Mouse (Mus musculus) MEL (cell line): ENCODE measurements around the gene Sergef. TPM values are rescaled to one million over a fixed set of nuclear protein-coding genes. Genes with fewer than 3 reads are reported as not detected.

Source experiments
- DNase-seq: peaks from one replicate; pipeline ENCODE4 v3.0.0; 2011; ENCODE audit warnings: low read depth, low spot score
- H3K27ac ChIP-seq: 2 replicates; pipeline ENCODE4 v1.5.1; 2012; ENCODE audit warnings: low read depth, mild to moderate bottlenecking, control low read depth, low read length, moderate library complexity; ENCODE audit not compliant: control insufficient read depth
- H3K27me3 ChIP-seq, 2 experiments: fragments of 150-350 bp in 1 of 2; sonication (generic) in 1 of 2; 2 replicates each; pipeline ENCODE4 v1.6.1; 2012; ENCODE audit warnings: low read length in 2 of 2, mild to moderate bottlenecking in 2 of 2, improper control_type of control experiment in 1 of 2, moderate library complexity in 1 of 2; ENCODE audit not compliant: insufficient read depth in 2 of 2, control insufficient read depth in 1 of 2
- H3K36me3 ChIP-seq, 2 experiments: 2 replicates each; pipeline ENCODE4 v1.6.1; 2012 to 2014; ENCODE audit warnings: low read length in 2 of 2, improper control_type of control experiment in 1 of 2, inconsistent platforms in 1 of 2, mild to moderate bottlenecking in 1 of 2; ENCODE audit not compliant: insufficient read depth in 2 of 2, control insufficient read depth in 1 of 2
- H3K4me1 ChIP-seq, 2 experiments: fragments of 150-350 bp in 1 of 2; sonication (generic) in 1 of 2; 2 replicates each; pipeline ENCODE4 v1.6.1; 2012; ENCODE audit warnings: low read length in 2 of 2, improper control_type of control experiment in 1 of 2, mild to moderate bottlenecking in 1 of 2; ENCODE audit not compliant: insufficient read depth in 2 of 2, control insufficient read depth in 1 of 2
- H3K4me3 ChIP-seq, 2 experiments: fragments of 150-350 bp in 1 of 2; sonication (generic) in 1 of 2; 2 replicates each; pipeline ENCODE4 v1.5.1; 2012; ENCODE audit warnings: low read depth in 2 of 2, low read length in 2 of 2, mild to moderate bottlenecking in 2 of 2, moderate library complexity in 2 of 2, control low read depth in 1 of 2, improper control_type of control experiment in 1 of 2; ENCODE audit not compliant: control insufficient read depth in 1 of 2, insufficient read depth in 1 of 2
- H3K79me2 ChIP-seq: 2 replicates; pipeline ENCODE4 v1.6.1; 2012; ENCODE audit warnings: mild to moderate bottlenecking, low read length, moderate library complexity; ENCODE audit not compliant: control insufficient read depth, poor library complexity, insufficient read depth
- H3K9ac ChIP-seq: 2 replicates; pipeline ENCODE4 v1.6.1; 2012; ENCODE audit warnings: low read depth, mild to moderate bottlenecking, control low read depth, low read length, moderate library complexity; ENCODE audit not compliant: control insufficient read depth, poor library complexity, severe bottlenecking
- H3K9me3 ChIP-seq: fragments of 150-350 bp; sonication (generic); replicated peaks from 2 replicates; pipeline ENCODE4 v1.6.1; 2012; ENCODE audit warnings: mild to moderate bottlenecking, low read length, improper control_type of control experiment, moderate library complexity; ENCODE audit not compliant: insufficient read depth
- CHD2 ChIP-seq: IDR thresholded peaks from 2 replicates; pipeline ENCODE4 v1.6.1; 2011; ENCODE audit warnings: low read length, improper control_type of control experiment
- CTCF ChIP-seq, 3 experiments: IDR thresholded peaks in 2 of 3; conservative IDR thresholded peaks in 1 of 3; 2 replicates each; pipeline ENCODE4 v1.5.1; 2011 to 2012; ENCODE audit warnings: low read length in 3 of 3, low read depth in 2 of 3, mild to moderate bottlenecking in 2 of 3, improper control_type of control experiment in 1 of 3, inconsistent platforms in 1 of 3, mixed read lengths in 1 of 3, moderate library complexity in 1 of 3; ENCODE audit not compliant: control insufficient read depth in 1 of 3, insufficient read depth in 1 of 3, poor library complexity in 1 of 3, severe bottlenecking in 1 of 3
- E2F4 ChIP-seq: IDR thresholded peaks from 2 replicates; pipeline ENCODE4 v1.6.1; 2011; ENCODE audit warnings: low read depth, low read length, improper control_type of control experiment, borderline replicate concordance
- EP300 ChIP-seq, 2 experiments: IDR thresholded peaks; 2 replicates each; pipeline ENCODE4 v1.6.1; 2011; ENCODE audit warnings: improper control_type of control experiment in 2 of 2, low read length in 2 of 2, low read depth in 1 of 2, mild to moderate bottlenecking in 1 of 2
- GABPA ChIP-seq: IDR thresholded peaks from 2 replicates; pipeline ENCODE4 v1.6.1; 2012; ENCODE audit warnings: low read depth, mild to moderate bottlenecking, inconsistent platforms, low read length, improper control_type of control experiment, moderate library complexity
- GATA1 ChIP-seq: IDR thresholded peaks from 2 replicates; pipeline ENCODE4 v1.6.1; 2011; ENCODE audit warnings: low read depth, low read length, improper control_type of control experiment
- JUND ChIP-seq: IDR thresholded peaks from 2 replicates; pipeline ENCODE4 v1.6.1; 2011; ENCODE audit warnings: low read depth, mild to moderate bottlenecking, improper control_type of control experiment, low read length
- MAFK ChIP-seq: IDR thresholded peaks from 2 replicates; pipeline ENCODE4 v1.6.1; 2011; ENCODE audit warnings: low read depth, mild to moderate bottlenecking, low read length, improper control_type of control experiment, borderline replicate concordance
- MAX ChIP-seq: IDR thresholded peaks from 2 replicates; pipeline ENCODE4 v1.6.1; 2011; ENCODE audit warnings: low read length, improper control_type of control experiment
- MYB ChIP-seq: IDR thresholded peaks from 2 replicates; pipeline ENCODE4 v1.6.1; 2011; ENCODE audit warnings: mild to moderate bottlenecking, low read depth, low read length, improper control_type of control experiment
- MYC ChIP-seq: IDR thresholded peaks from 2 replicates; pipeline ENCODE4 v1.6.1; 2011; ENCODE audit warnings: low read depth, mild to moderate bottlenecking, low read length, improper control_type of control experiment, moderate library complexity
- NRF1 ChIP-seq: IDR thresholded peaks from 2 replicates; pipeline ENCODE4 v1.6.1; 2014; ENCODE audit warnings: low read depth, mild to moderate bottlenecking, inconsistent platforms, low read length, improper control_type of control experiment, moderate library complexity; ENCODE audit not compliant: poor library complexity, insufficient read depth, severe bottlenecking
- POLR2A ChIP-seq, 2 experiments: IDR thresholded peaks; 2 replicates each; pipeline ENCODE4 v1.6.1; 2011 to 2012; ENCODE audit warnings: low read length in 2 of 2, mild to moderate bottlenecking in 2 of 2, control low read depth in 1 of 2, improper control_type of control experiment in 1 of 2, low read depth in 1 of 2, moderate library complexity in 1 of 2; ENCODE audit not compliant: control insufficient read depth in 1 of 2, insufficient read depth in 1 of 2, poor library complexity in 1 of 2
- POLR2AphosphoS2 ChIP-seq: IDR thresholded peaks from 2 replicates; pipeline ENCODE4 v1.6.1; 2011; ENCODE audit warnings: low read length, improper control_type of control experiment
- POLR2AphosphoS5 ChIP-seq: IDR thresholded peaks from 2 replicates; pipeline ENCODE4 v1.6.1; 2012; ENCODE audit warnings: low read depth, borderline replicate concordance, mild to moderate bottlenecking, inconsistent platforms, low read length, moderate library complexity, mixed read lengths
- RAD21 ChIP-seq: IDR thresholded peaks from 2 replicates; pipeline ENCODE4 v1.6.1; 2011; ENCODE audit warnings: mild to moderate bottlenecking, low read depth, low read length, improper control_type of control experiment
- RCOR1 ChIP-seq: IDR thresholded peaks from 2 replicates; pipeline ENCODE4 v1.6.1; 2012; ENCODE audit warnings: low read depth, mild to moderate bottlenecking, inconsistent platforms, low read length, improper control_type of control experiment
- SMC3 ChIP-seq: IDR thresholded peaks from 2 replicates; pipeline ENCODE4 v1.6.1; 2011; ENCODE audit warnings: low read depth, low read length, improper control_type of control experiment
- TAL1 ChIP-seq: IDR thresholded peaks from 2 replicates; pipeline ENCODE4 v1.6.1; 2012; ENCODE audit warnings: mild to moderate bottlenecking, inconsistent platforms, low read length, moderate library complexity, mixed read lengths
- TCF12 ChIP-seq: IDR thresholded peaks from 2 replicates; pipeline ENCODE4 v1.6.1; 2014; ENCODE audit warnings: low read depth, mild to moderate bottlenecking, inconsistent platforms, low read length, improper control_type of control experiment, moderate library complexity
- UBTF ChIP-seq: IDR thresholded peaks from 2 replicates; pipeline ENCODE4 v1.6.1; 2012; ENCODE audit warnings: low read depth, mild to moderate bottlenecking, inconsistent platforms, low read length, improper control_type of control experiment, moderate library complexity, borderline replicate concordance; ENCODE audit not compliant: insufficient read depth
- USF1 ChIP-seq: IDR thresholded peaks from 2 replicates; pipeline ENCODE4 v1.6.1; 2014; ENCODE audit warnings: low read depth, mild to moderate bottlenecking, inconsistent platforms, low read length, improper control_type of control experiment, moderate library complexity
- ZNF384 ChIP-seq: IDR thresholded peaks from 2 replicates; pipeline ENCODE4 v1.6.1; 2012; ENCODE audit warnings: low read depth, mild to moderate bottlenecking, inconsistent platforms, low read length, improper control_type of control experiment
- polyA plus RNA-seq, 2 experiments: library from polyadenylated mRNA; stranded (reverse) in 1 of 2; unstranded in 1 of 2; fragments of >175 nt in 1 of 2; fragments of >200 nt in 1 of 2; gene quantifications; 2 replicates each; pipeline versions ENCODE4 v1.2.1 to v1.2.4; 2012; ENCODE audit warnings: low replicate concordance in 2 of 2, low read depth in 1 of 2; ENCODE audit not compliant: insufficient read length in 2 of 2, insufficient read depth in 1 of 2, missing spikeins in 1 of 2
- total RNA-seq: library from RNA; depleted of rRNA; stranded (reverse); fragments of 300-350 nt; gene quantifications from 2 replicates; pipeline ENCODE4 v1.2.3, GENCODE M21; 2012

Sergef gene
- total and polyA plus RNA-seq, 3 experiments, result 7.6 to 11.7 TPM; not detected in 1

- Histone ChIP-seq H3K4me1 (no peaks in the 10 kb centered on the region), H3K27ac (no peak overlapping the region), H3K27me3 (no peaks in the 10 kb centered on the region), H3K36me3 (no peaks in the 10 kb centered on the region), H3K79me2 (no peaks in the 10 kb centered on the region), H3K4me3 (no peak overlapping the region), H3K9me3 (no peaks in the 10 kb centered on the region), H3K9ac (no peak overlapping the region)
- peak; percentile 28; the same call in 1 of the 2 replicates for TF ChIP-seq RAD21
- TF ChIP-seq CTCF (IDR thresholded peaks at IDR 0.05 in 2 of 3, conservative IDR thresholded peaks at IDR 0.05 in 1 of 3; ENCODE audit: control insufficient read depth in 1 of 3, insufficient read depth in 1 of 3, low read depth in 2 of 3, low read length in 3 of 3, poor library complexity in 1 of 3, severe bottlenecking in 1 of 3), result peak; percentile 45 to 57 (median 56)
- TF ChIP-seq MYB, result no peak
- peak; percentile 38 for TF ChIP-seq SMC3
- peak; percentile 28 for DNase-seq
These were observed 123.6 kb downstream of the Sergef start for GRCm38 (mm10) chr7:46515960-46516359.

DNA sequence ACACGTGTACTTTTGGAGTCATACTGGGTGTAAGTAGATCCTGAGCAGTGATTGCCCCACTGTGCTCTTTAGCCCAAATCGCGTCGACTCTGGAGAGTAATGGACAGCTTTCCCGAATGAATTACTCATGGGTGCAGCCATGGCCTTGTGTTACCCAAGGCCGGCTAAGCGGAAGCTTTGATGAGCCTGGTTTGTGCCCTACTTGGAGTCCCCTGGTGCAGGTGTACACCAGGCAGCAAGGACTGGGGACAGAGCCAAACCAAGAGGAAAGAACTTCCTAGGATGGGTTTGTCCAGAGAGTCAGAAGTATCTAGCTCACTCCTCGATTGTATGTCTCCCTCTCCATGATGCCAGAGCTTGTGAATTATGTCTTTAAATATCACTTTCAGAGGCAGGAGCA lies 124.6 kb downstream of the Sergef start:
- TF ChIP-seq TAL1 (no peak), ZNF384 (no peak), POLR2A (IDR thresholded peaks at IDR 0.05; ENCODE audit: control insufficient read depth in 1 of 2, insufficient read depth in 1 of 2, low read depth in 1 of 2, low read length in 2 of 2, poor library complexity in 1 of 2) (no peak), POLR2AphosphoS2 (no peak), EP300 (IDR thresholded peaks at IDR 0.05; ENCODE audit: low read depth in 1 of 2, low read length in 2 of 2) (no peak)
- TF ChIP-seq, all 39 proteins: peak for 0
- no peaks in the 10 kb centered on the region for H3K4me1 ChIP-seq
- no peak for DNase-seq
- no peak overlapping the region for H3K9ac ChIP-seq
- H3K27me3 ChIP-seq, result no peaks in the 10 kb centered on the region
- H3K9me3 ChIP-seq, result no peaks in the 10 kb centered on the region
- H3K4me3 ChIP-seq, result no peak overlapping the region
- no peak overlapping the region for H3K27ac ChIP-seq
- no peaks in the 10 kb centered on the region for H3K79me2 ChIP-seq
- no peaks in the 10 kb centered on the region for H3K36me3 ChIP-seq

DNA sequence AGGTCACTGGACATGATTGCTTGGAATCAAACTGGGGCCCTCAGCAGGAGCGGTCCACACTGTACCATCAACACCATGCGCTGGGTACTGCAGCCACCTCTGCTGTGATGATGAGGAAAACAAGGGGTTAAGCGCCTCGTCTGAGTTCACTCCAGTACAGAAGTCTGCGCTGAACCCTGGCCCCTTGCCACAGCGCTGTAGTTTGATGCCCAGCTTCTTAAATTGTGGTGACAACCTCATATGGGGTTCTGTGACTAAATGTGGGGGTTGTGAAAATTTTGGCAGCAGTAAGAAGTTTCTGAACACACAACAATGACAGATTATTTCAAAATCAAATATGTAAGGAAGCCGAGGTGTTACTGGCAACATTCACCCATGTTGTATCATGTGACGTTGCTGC lies 126.0 kb downstream of the Sergef start:
- Histone ChIP-seq H3K9me3 (no peaks in the 10 kb centered on the region), H3K9ac (no peak overlapping the region), H3K27ac (no peak overlapping the region), H3K4me3 (no peak overlapping the region), H3K36me3 (no peaks in the 10 kb centered on the region), H3K4me1 (no peaks in the 10 kb centered on the region), H3K79me2 (no peaks in the 10 kb centered on the region), H3K27me3 (no peaks in the 10 kb centered on the region)
- DNase-seq, result no peak
- no peak for TF ChIP-seq JUND
- no peak for TF ChIP-seq CTCF (IDR thresholded peaks at IDR 0.05 in 2 of 3, conservative IDR thresholded peaks at IDR 0.05 in 1 of 3; ENCODE audit: control insufficient read depth in 1 of 3, insufficient read depth in 1 of 3, low read depth in 2 of 3, low read length in 3 of 3, poor library complexity in 1 of 3, severe bottlenecking in 1 of 3)
- TF ChIP-seq RAD21, result no peak
- TF ChIP-seq MAX, result no peak
- no peak for TF ChIP-seq CHD2
- no peak for TF ChIP-seq NRF1
- no peak for TF ChIP-seq POLR2AphosphoS2
- TF ChIP-seq POLR2A (IDR thresholded peaks at IDR 0.05; ENCODE audit: control insufficient read depth in 1 of 2, insufficient read depth in 1 of 2, low read depth in 1 of 2, low read length in 2 of 2, poor library complexity in 1 of 2), result no peak
- TF ChIP-seq MAFK, result no peak
- no peak for TF ChIP-seq USF1
- no peak for TF ChIP-seq RCOR1
- TF ChIP-seq POLR2AphosphoS5, result no peak
- no peak for TF ChIP-seq E2F4
- TF ChIP-seq MYC, result no peak
- no peak for TF ChIP-seq GATA1
- no peak for TF ChIP-seq SMC3
- no peak for TF ChIP-seq GABPA
- TF ChIP-seq UBTF, result no peak
- TF ChIP-seq TCF12, result no peak
- no peak for TF ChIP-seq ZNF384
